Mouse (Mus musculus) ES-E14 (cell line): ENCODE measurements around the gene Pik3ap1.

ENCODE experiments used
- CHD2 ChIP-seq: IDR thresholded peaks from 2 replicates; pipeline ENCODE4 v1.6.1; 2014; ENCODE audit warnings: mild to moderate bottlenecking, low read depth, low read length, inconsistent platforms
- HCFC1 ChIP-seq: IDR thresholded peaks from 2 replicates; pipeline ENCODE4 v1.6.1; 2012; ENCODE audit warnings: low read length, inconsistent platforms, borderline replicate concordance; ENCODE audit not compliant: insufficient read depth
- ZC3H11A ChIP-seq: IDR thresholded peaks from 2 replicates; pipeline ENCODE4 v1.6.1; 2012; ENCODE audit warnings: low read depth, mild to moderate bottlenecking, inconsistent platforms, low read length, borderline replicate concordance

DNA sequence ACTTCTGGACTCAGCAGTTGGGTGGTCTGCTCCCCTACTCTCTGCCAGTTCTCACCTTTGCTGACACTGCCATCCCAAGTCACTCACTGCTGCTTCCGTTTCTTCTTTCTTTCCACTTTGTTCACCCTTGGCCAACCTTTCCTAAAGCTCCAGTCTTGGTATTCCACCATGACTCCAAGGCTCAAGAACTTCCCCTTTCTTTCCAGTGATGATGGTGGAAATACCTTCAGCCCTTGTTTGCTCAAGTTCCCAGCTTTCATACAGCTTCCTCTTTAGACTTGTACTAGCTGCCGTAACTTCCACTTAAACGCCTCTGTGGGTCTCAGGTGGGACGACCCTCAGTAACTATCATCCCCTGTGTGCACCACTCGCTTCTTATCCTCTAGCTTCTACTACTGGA, 142.9 kb downstream of the Pik3ap1 start:
- TF ChIP-seq HCFC1 (no peak), ZC3H11A (no peak), CHD2 (no peak)
